Mouse (Mus musculus): ENCODE data around the gene 9930021J03Rik. TPM values are rescaled to one million over a fixed set of nuclear protein-coding genes. Genes with fewer than 3 reads are reported as not detected.

9930021J03Rik gene
- 0.06 and 0.08 TPM in 2 replicates for polyA plus RNA-seq (2012)

GRCm38 (mm10) chr19:29805917-29806785 lies at the start of gene 9930021J03Rik:
Gene 9930021J03Rik (minus strand): TSS chr19:29805989.
- peaks cover 32% of the 10 kb centered on the region for H3K4me1 ChIP-seq (ENCODE audit: control insufficient read depth)
- H3K27me3 ChIP-seq (ENCODE audit: control insufficient read depth), result no peaks in the 10 kb centered on the region
- TF ChIP-seq TAL1 (IDR thresholded peaks at IDR 0.05; ENCODE audit: low read length) (no peak), GATA1 (IDR thresholded peaks at IDR 0.05; ENCODE audit: low read length) (no peak)
- peaks cover 28% of the 10 kb centered on the region for H3K36me3 ChIP-seq (ENCODE audit: control insufficient read depth)
- peak within 1 kb of the TSS; percentile 94 for H3K4me3 ChIP-seq (replicated peaks)
- peaks cover 4% of the 10 kb centered on the region; the same call in 1 of the 2 replicates for H3K9me3 ChIP-seq (ENCODE audit: control insufficient read depth, low read length)

- Histone ChIP-seq H3K4me1 (ENCODE audit: control insufficient read depth) (no peaks in the 10 kb centered on the region), H3K4me3 (replicated peaks) (no peak overlapping the region), H3K36me3 (ENCODE audit: control insufficient read depth) (no peaks in the 10 kb centered on the region), H3K27me3 (ENCODE audit: control insufficient read depth) (no peaks in the 10 kb centered on the region), H3K9me3 (ENCODE audit: control insufficient read depth, low read length) (peaks cover 11% of the 10 kb centered on the region)
- TF ChIP-seq GATA1 (IDR thresholded peaks at IDR 0.05; ENCODE audit: low read length) (no peak), TAL1 (IDR thresholded peaks at IDR 0.05; ENCODE audit: low read length) (no peak)
Measured at GRCm38 (mm10) chr19:29853711-29854110, 47.9 kb upstream of the 9930021J03Rik start.

DNA sequence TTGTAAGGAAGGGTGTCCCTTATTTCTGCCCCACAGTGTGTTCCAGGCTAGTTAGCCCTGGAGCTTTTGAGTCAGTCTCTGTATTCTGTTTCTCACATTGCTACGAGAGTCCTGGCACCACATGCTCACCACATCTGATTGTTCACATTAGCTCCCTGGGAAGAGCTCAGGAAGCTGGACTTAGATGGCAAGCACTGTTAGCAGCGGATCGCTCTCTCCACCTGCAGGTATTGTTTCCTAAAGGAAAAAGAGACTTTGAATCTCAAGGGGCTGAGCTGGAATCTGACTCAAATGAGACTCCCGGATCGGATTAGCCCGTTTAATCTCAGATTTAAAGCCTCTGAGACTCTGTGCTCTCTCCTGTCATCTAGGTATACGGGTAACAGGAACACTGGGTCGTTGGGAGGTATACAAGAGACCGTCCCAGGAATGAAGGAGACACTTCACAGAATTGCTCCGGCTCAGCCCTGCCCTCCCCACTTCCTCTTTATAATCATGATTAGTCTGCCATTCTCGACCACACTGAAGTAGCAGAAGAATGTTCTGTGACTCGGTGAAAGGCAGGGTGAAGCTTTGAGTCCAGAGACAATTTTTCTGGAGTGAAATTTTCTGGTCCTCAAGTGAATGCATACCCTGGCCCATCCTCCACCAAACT lies 45.4 kb upstream of the 9930021J03Rik start:
- no peaks in the 10 kb centered on the region for H3K36me3 ChIP-seq (ENCODE audit: control insufficient read depth)
- H3K4me1 ChIP-seq (ENCODE audit: control insufficient read depth), result no peaks in the 10 kb centered on the region
- no peaks in the 10 kb centered on the region for H3K27me3 ChIP-seq (ENCODE audit: control insufficient read depth)
- H3K9me3 ChIP-seq (ENCODE audit: control insufficient read depth, low read length), result peaks cover 11% of the 10 kb centered on the region
- H3K4me3 ChIP-seq (replicated peaks), result no peak overlapping the region
- no peak for TF ChIP-seq TAL1 (IDR thresholded peaks at IDR 0.05; ENCODE audit: low read length)

GRCm38 (mm10) chr19:29849924-29850551 lies 44.2 kb upstream of the 9930021J03Rik start:
- no peak overlapping the region for H3K4me3 ChIP-seq (replicated peaks)
- H3K9me3 ChIP-seq (ENCODE audit: control insufficient read depth, low read length), result peaks cover 9% of the 10 kb centered on the region
- H3K4me1 ChIP-seq (ENCODE audit: control insufficient read depth), result no peaks in the 10 kb centered on the region

DNA sequence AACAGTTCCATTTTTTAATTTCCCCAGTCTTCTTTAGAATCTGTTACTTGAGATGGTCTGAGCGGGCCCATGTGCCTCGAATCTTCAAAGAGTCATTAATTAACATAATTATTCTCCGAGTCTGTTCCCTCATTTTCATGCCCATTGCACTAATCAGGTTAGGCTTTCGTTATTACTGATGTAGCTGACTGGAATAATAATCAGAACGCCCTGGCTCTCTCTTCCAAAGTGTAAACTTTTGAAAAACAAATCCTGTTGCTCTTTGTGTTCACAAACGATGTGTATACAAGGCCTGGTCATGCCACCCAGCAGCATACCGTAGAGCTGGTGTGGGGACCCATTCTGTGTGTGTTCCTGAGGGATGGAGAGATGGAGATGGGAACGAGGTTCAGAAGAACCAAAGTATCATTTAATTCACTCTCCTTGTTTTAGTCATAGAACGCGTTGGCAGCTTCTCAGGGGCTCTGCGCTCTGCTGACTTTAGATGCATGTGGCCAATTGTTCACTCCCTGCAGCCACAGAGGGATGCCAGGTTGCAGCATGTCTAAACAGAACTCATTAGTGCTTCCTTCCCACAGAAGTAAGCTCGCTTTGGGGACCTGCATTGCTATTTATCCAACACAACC lies 38.4 kb upstream of the 9930021J03Rik start:
- H3K9me3 ChIP-seq (ENCODE audit: control insufficient read depth, low read length), result no peaks in the 10 kb centered on the region

More at GRCm38 (mm10) chr19:29849924-29850551, 44.2 kb upstream of the 9930021J03Rik start:
- Histone ChIP-seq H3K27me3 (ENCODE audit: control insufficient read depth) (no peaks in the 10 kb centered on the region), H3K36me3 (ENCODE audit: control insufficient read depth) (no peaks in the 10 kb centered on the region)
- TF ChIP-seq TAL1 (IDR thresholded peaks at IDR 0.05; ENCODE audit: low read length) (no peak), GATA1 (IDR thresholded peaks at IDR 0.05; ENCODE audit: low read length) (no peak)

DNA sequence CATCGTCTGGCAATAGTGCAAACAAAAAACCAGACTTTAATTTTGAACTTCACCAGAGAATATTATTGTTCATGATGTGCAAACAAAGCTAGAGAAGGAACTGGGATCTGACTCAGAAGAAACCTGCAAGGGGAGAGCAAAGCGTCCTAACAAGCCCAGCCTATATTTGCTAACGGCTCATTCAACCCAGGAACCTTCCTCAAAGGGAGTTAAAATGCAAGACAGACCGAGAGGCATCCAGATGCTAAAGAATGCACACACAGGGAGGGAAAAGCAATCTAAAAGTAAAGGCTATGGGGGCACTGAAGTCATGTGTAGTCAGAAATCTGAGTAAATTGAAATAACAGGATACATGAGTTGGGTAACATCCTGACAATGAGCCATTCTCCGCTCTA lies 37.8 kb upstream of the 9930021J03Rik start:
- Histone ChIP-seq H3K27me3 (ENCODE audit: control insufficient read depth) (no peaks in the 10 kb centered on the region), H3K9me3 (ENCODE audit: control insufficient read depth, low read length) (no peaks in the 10 kb centered on the region), H3K4me3 (replicated peaks) (no peak overlapping the region), H3K36me3 (ENCODE audit: control insufficient read depth) (no peaks in the 10 kb centered on the region), H3K4me1 (ENCODE audit: control insufficient read depth) (no peaks in the 10 kb centered on the region)
- TF ChIP-seq TAL1 (IDR thresholded peaks at IDR 0.05; ENCODE audit: low read length) (no peak), GATA1 (IDR thresholded peaks at IDR 0.05; ENCODE audit: low read length) (no peak)

More for the DNA sequence above, 38.4 kb upstream of the 9930021J03Rik start:
- TF ChIP-seq TAL1 (IDR thresholded peaks at IDR 0.05; ENCODE audit: low read length) (no peak), GATA1 (IDR thresholded peaks at IDR 0.05; ENCODE audit: low read length) (no peak)
- Histone ChIP-seq H3K36me3 (ENCODE audit: control insufficient read depth) (no peaks in the 10 kb centered on the region), H3K4me3 (replicated peaks) (no peak overlapping the region), H3K4me1 (ENCODE audit: control insufficient read depth) (no peaks in the 10 kb centered on the region), H3K27me3 (ENCODE audit: control insufficient read depth) (no peaks in the 10 kb centered on the region)

DNA sequence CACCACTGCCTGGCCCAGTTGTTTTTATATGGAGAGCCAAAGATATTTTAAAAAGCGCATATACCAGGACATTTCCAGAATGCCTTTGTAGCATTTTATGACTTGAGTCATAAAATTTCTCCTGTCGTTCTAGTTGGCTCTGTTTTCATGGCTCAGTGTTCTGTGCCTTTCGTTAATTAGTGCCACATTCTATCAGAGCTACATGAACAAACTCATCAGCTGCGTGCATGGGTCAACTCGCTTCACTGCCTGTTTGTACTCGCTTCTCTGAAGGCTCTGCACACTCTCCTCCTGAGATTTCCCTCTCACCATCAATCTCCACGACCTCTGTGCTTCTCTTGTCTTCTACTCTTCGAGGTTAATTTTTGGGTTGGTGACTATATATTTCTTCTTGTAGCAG lies 37.2 kb upstream of the 9930021J03Rik start:
- no peak for TF ChIP-seq GATA1 (IDR thresholded peaks at IDR 0.05; ENCODE audit: low read length)
- no peak for TF ChIP-seq TAL1 (IDR thresholded peaks at IDR 0.05; ENCODE audit: low read length)
- H3K27me3 ChIP-seq (ENCODE audit: control insufficient read depth), result no peaks in the 10 kb centered on the region
- no peak overlapping the region for H3K4me3 ChIP-seq (replicated peaks)
- no peaks in the 10 kb centered on the region for H3K4me1 ChIP-seq (ENCODE audit: control insufficient read depth)
- H3K9me3 ChIP-seq (ENCODE audit: control insufficient read depth, low read length), result no peaks in the 10 kb centered on the region
- H3K36me3 ChIP-seq (ENCODE audit: control insufficient read depth), result no peaks in the 10 kb centered on the region

GRCm38 (mm10) chr19:29840642-29841041 lies 34.9 kb upstream of the 9930021J03Rik start:
- Histone ChIP-seq H3K4me3 (replicated peaks) (no peak overlapping the region), H3K9me3 (ENCODE audit: control insufficient read depth, low read length) (no peaks in the 10 kb centered on the region), H3K27me3 (ENCODE audit: control insufficient read depth) (no peaks in the 10 kb centered on the region), H3K4me1 (ENCODE audit: control insufficient read depth) (no peaks in the 10 kb centered on the region), H3K36me3 (ENCODE audit: control insufficient read depth) (no peaks in the 10 kb centered on the region)
- TF ChIP-seq GATA1 (IDR thresholded peaks at IDR 0.05; ENCODE audit: low read length) (no peak), TAL1 (IDR thresholded peaks at IDR 0.05; ENCODE audit: low read length) (no peak)
